Mouse (Mus musculus) liver, embryonic 14.5 days (tissue): ENCODE data around the gene Gm15557. TPM values are rescaled to one million over a fixed set of nuclear protein-coding genes. Genes with fewer than 3 reads are reported as not detected.
A peak's percentile ranks its signal among the peaks of the same experiment; 100 is the strongest.
"Not testable (repeated sequence)": the region's sequence is repeated elsewhere in the genome, so short reads cannot be mapped to it uniquely, and the experiment has no call there.

Experiments used
- ATAC-seq: fragments of 200-750 bp; cut with Nextera tagmentation; 2 replicates; pipeline ENCODE4 v1.8.0; 2017; ENCODE audit warnings: moderate number of reproducible peaks, mild to moderate bottlenecking, moderate library complexity; ENCODE audit not compliant: insufficient read depth
- DNase-seq, 3 experiments: peaks; one replicate each; pipeline ENCODE4 v3.0.0-alpha.2; 2012 to 2013; ENCODE audit warnings: low read depth in 3 of 3, low spot score in 3 of 3
- H3K27ac ChIP-seq: fragments of 300-500 bp; sonication (generic); 2 replicates; pipeline ENCODE4 v1.5.1; 2014; ENCODE audit warnings: moderate library complexity, mild to moderate bottlenecking, control low read depth, inconsistent platforms
- H3K27me3 ChIP-seq: fragments of 300-500 bp; sonication (generic); 2 replicates; pipeline ENCODE4 v1.6.1; 2014; ENCODE audit warnings: mild to moderate bottlenecking, low read length, moderate library complexity; ENCODE audit not compliant: control insufficient read depth, insufficient read depth
- H3K36me3 ChIP-seq: fragments of 300-500 bp; sonication (generic); replicated peaks from 2 replicates; pipeline ENCODE4 v1.6.1; 2014; ENCODE audit warnings: low read depth; ENCODE audit not compliant: control insufficient read depth, insufficient read depth
- H3K4me1 ChIP-seq, 2 experiments: fragments of 200-500 bp in 1 of 2; fragments of 300-500 bp in 1 of 2; sonication (generic) in 1 of 2; replicated peaks; 2 replicates each; pipeline ENCODE4 v1.6.1; 2012 to 2014; ENCODE audit warnings: antibody characterized with exemption in 1 of 2, inconsistent platforms in 1 of 2, low read length in 1 of 2; ENCODE audit not compliant: control insufficient read depth in 2 of 2, insufficient read depth in 2 of 2
- H3K4me2 ChIP-seq: fragments of 300-500 bp; sonication (generic); 2 replicates; pipeline ENCODE4 v1.6.1; 2014; ENCODE audit warnings: low read depth, mild to moderate bottlenecking, control low read depth, moderate library complexity
- H3K4me3 ChIP-seq, 2 experiments: fragments of 200-500 bp in 1 of 2; fragments of 300-500 bp in 1 of 2; sonication (generic) in 1 of 2; 2 replicates each; pipeline ENCODE4 v1.5.1; 2012 to 2014; ENCODE audit warnings: low read depth in 2 of 2, low read length in 2 of 2, mild to moderate bottlenecking in 2 of 2, control low read depth in 1 of 2, inconsistent platforms in 1 of 2, moderate library complexity in 1 of 2; ENCODE audit not compliant: insufficient read depth in 1 of 2
- H3K9ac ChIP-seq: fragments of 300-500 bp; sonication (generic); replicated peaks from 2 replicates; pipeline ENCODE4 v1.6.1; 2014; ENCODE audit warnings: mild to moderate bottlenecking, control low read depth, moderate library complexity
- H3K9me3 ChIP-seq: fragments of 300-500 bp; sonication (generic); 2 replicates; pipeline ENCODE4 v1.6.1; 2016; ENCODE audit warnings: low read length, mixed read lengths; ENCODE audit not compliant: control insufficient read depth
- CTCF ChIP-seq: IDR thresholded peaks from 2 replicates; pipeline ENCODE4 v1.5.1; 2016; ENCODE audit warnings: antibody characterized with exemption, low read depth, control low read depth
- EP300 ChIP-seq: IDR thresholded peaks from 2 replicates; pipeline ENCODE4 v1.6.1; 2016; ENCODE audit warnings: antibody characterized with exemption, low read depth
- WGBS: fragments of 180-500 bp; shearing (Covaris S2); extraction: QIAGEN DNeasy Blood & Tissue Kit; methylation state at CpG from one replicate; pipeline ENCODE4 v1.1.7; 2014; ENCODE audit not compliant: insufficient replicate concordance; 5-methylcytosine and 5-hydroxymethylcytosine counted together
- polyA plus RNA-seq, 2 experiments: library from polyadenylated mRNA; depleted of rRNA in 1 of 2; stranded (reverse) in 1 of 2; unstranded in 1 of 2; fragments of >200 nt; fragmentation: Nextera tagmentation in 1 of 2; extraction: Ambion mirVana in 1 of 2; gene quantifications; 2 replicates each; pipeline versions ENCODE4 v1.2.1 to v1.2.3; 2012 to 2014

The Gm15557 gene
- polyA plus RNA-seq, 2 experiments = not detected

GRCm38 (mm10) chr2:155914684-155915083 lies 25.8 kb upstream of the Gm15557 start:
- TF ChIP-seq CTCF = no peak
- TF ChIP-seq EP300 = no peak

DNA sequence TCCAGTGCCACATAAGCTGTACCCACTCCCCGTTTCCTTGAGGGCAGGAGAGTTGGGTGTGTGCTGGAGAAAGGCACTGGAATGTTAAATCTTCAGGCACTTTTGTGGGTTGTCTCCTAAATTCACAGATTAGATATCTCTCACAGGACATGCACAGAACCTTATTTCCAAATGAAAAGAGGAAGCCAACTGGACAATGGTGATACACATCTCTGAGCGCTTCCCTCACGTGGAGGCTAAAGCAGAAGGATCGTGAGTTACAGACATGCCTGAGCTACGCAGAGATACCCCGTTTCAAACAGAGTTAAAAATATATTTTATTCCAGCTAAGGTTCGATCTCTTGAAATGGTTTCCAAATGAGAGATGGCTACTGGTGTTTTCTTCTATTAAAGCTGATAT lies 17.4 kb upstream of the Gm15557 start:
- DNase-seq (no peak), ATAC-seq (no peak)
- 48% methylated on average over 7 of the region's 7 CpGs for WGBS
- H3K4me3 ChIP-seq = no peak overlapping the region
- TF ChIP-seq EP300 (no peak), CTCF (no peak)
- no peak overlapping the region for H3K9ac ChIP-seq
- peaks cover 0 to under 1% of the 10 kb centered on the region in 2 experiments; a peak in 1 of 4 replicates for H3K4me1 ChIP-seq
- no peaks in the 10 kb centered on the region for H3K27me3 ChIP-seq
- H3K27ac ChIP-seq = no peak overlapping the region
- no peaks in the 10 kb centered on the region for H3K9me3 ChIP-seq
- no peak overlapping the region for H3K4me2 ChIP-seq
- H3K36me3 ChIP-seq = peaks cover 4% of the 10 kb centered on the region

More at GRCm38 (mm10) chr2:155914684-155915083, 25.8 kb upstream of the Gm15557 start:
- Histone ChIP-seq H3K4me1 (no peaks in the 10 kb centered on the region), H3K27ac (no peak overlapping the region), H3K27me3 (no peaks in the 10 kb centered on the region), H3K9ac (no peak overlapping the region), H3K9me3 (no peaks in the 10 kb centered on the region), H3K4me2 (no peak overlapping the region), H3K4me3 (no peak overlapping the region), H3K36me3 (peaks cover 3% of the 10 kb centered on the region)
- ATAC-seq (no peak), DNase-seq (no peak)
- 67% methylated on average over 6 of the region's 6 CpGs for WGBS

- H3K4me2 ChIP-seq, H3K27me3 ChIP-seq, H3K27ac ChIP-seq, DNase-seq, H3K9me3 ChIP-seq, H3K4me3 ChIP-seq, ATAC-seq, H3K36me3 ChIP-seq, H3K9ac ChIP-seq: not testable (repeated sequence)
- 72% methylated on average over 6 of the region's 6 CpGs for WGBS
- H3K4me1 ChIP-seq = peaks cover 7 to 11% of the 10 kb centered on the region in 2 experiments
Measured at GRCm38 (mm10) chr2:155925213-155925612, 15.3 kb upstream of the Gm15557 start.

GRCm38 (mm10) chr2:155928711-155929345 lies 11.7 kb upstream of the Gm15557 start:
- WGBS = 56% methylated on average over 7 of the region's 7 CpGs
- H3K9ac ChIP-seq = peak overlapping the region; percentile 76
- peak overlapping the region; percentile 78 for H3K4me2 ChIP-seq
- no peak for TF ChIP-seq CTCF
- H3K9me3 ChIP-seq = no peaks in the 10 kb centered on the region
- peaks cover 14 to 18% of the 10 kb centered on the region in 2 experiments for H3K4me1 ChIP-seq
- ATAC-seq (no peak), DNase-seq (no peak)
- H3K27ac ChIP-seq = no peak overlapping the region
- H3K4me3 ChIP-seq = peak overlapping the region; percentile 67 to 76
- H3K27me3 ChIP-seq = no peaks in the 10 kb centered on the region
- no peaks in the 10 kb centered on the region; the same call in 1 of the 2 replicates for H3K36me3 ChIP-seq

GRCm38 (mm10) chr2:155929531-155930442 lies 10.7 kb upstream of the Gm15557 start, which contains the start of gene Uqcc1:
Gene Uqcc1 (minus strand): TSS chr2:155930310.
- Histone ChIP-seq H3K4me3 (peak within 1 kb of the TSS; percentile 67 to 76), H3K9ac (peak within 1 kb of the TSS; percentile 76), H3K27me3 (no peaks in the 10 kb centered on the region), H3K27ac (peak within 1 kb of the TSS; percentile 69), H3K36me3 (no peaks in the 10 kb centered on the region; the same call in 1 of the 2 replicates), H3K9me3 (no peaks in the 10 kb centered on the region), H3K4me2 (peak within 1 kb of the TSS; percentile 78), H3K4me1 (peaks cover 14 to 18% of the 10 kb centered on the region in 2 experiments)
- DNase-seq (peak; percentile 88 to 92 (median 90)), ATAC-seq (peak; percentile 93)
- under 1% methylated on average over 36 of the region's 38 CpGs for WGBS
- TF ChIP-seq CTCF = no peak
- TF ChIP-seq EP300 = no peak; the same call in 1 of the 2 replicates
